Mouse (Mus musculus): Measurements from ENCODE around the gene Smim27. TPM values are rescaled to one million over a fixed set of nuclear protein-coding genes. Genes with fewer than 3 reads are reported as not detected.
"Not testable (repeated sequence)": the region's sequence is repeated elsewhere in the genome, so short reads cannot be mapped to it uniquely, and the experiment has no call there.

Smim27 gene
- polyA plus RNA-seq, 1 experiment: 29.1 TPM

DNA sequence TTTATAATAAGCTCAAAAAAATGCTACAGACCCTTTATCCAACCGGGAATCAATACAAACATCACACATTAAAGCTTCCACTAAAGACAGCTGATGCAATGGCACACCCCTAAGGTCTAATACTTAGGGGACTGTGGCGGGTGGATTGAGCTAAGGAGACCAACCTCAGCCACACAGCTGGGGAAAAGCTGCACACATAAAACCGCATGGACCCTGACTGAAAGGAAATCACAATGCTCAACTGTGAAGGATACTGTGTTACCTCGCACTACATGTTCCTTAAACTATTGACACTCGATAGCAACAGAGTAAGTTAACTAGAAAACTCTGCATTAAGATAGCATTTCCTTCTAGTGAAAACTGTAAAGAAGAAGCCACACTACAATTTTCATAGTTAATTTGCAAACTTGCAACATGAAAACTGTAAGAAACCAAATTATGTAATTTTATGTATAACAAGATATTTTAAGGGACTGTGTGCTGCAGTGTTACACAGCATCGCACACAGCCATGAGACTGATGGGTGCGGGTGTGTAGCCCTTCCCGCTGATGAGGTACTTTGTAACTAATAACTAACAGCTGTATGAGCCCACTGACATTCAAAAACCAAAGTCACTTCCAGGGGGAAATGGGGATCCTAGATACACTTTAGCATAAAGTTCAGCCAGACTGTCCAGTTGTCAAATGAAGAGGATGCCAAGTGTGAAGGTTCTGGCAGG is 14.8 kb upstream of the Smim27 start:
- DNase-seq (ENCODE audit: low read depth): no peak

DNA sequence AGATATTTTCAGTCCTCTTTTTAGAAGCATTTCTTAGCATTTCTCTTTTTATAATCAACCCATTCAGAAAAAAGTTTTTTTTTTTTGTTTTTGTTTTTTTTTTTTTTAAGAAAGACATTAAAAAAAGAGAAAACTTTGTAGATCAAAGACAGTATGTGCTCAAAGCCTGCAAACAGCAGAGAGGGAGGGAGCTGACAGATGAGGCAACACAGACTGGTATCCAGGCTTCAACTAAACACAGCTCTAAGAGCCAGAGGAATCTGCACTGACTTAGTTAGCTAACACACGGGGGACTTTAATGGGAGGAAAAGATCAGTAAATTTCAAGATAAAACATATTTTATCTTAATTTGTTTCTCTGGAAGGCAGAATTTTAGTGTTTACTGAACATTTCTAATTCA is 5.1 kb upstream of the Smim27 start:
- no peak for DNase-seq (ENCODE audit: low read depth)

DNA sequence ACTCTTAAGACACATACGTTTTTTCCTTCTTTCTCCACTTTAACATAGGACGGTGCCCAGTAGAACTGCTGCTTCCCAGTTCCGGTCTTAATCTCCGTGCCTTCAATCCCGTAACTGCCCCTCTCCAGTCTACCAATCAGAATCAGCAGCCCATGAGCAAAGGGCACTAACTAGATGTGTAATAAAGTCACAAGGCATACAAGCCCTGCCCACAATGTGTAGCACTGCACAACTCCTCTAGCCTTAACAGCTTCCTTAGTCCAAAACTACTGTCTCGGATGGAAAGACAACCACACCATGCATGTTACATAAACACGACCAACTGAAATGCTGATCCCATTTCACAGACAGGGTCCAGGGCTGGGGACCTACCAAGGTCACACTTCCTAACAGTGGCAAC is 1.7 kb upstream of the Smim27 start:
- no peak for DNase-seq (ENCODE audit: low read depth)

DNA sequence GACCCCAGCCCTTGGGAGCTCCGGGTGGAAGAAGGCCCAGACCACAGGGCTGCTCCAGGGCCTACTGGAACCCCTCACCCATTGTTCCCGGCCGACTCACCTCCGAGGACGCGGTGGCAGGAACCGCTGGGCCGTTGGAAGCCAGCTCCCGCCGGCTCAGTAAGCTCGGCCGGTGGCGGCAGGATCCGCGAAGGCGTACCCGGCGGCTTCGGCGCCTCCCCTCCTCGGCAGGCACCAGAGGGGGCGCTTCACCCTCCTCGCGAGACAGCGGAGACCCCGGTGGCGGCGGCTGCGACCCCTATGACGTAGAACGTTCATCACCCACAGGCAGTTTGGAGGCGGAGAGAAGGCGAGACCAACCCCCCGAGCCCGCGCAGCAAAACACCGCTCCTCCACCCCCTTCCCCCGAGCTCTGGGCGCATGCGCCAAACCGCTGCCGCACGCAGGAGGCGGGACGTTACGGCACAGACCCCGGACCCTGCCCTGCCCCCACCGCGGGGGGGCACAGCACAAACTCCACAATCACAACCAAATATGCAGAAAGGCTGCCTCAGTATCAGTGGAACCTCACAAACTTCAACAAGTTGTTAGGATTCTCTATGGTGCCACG is 1.1 kb upstream of the Smim27 start:
- DNase-seq (ENCODE audit: low read depth): no peak

DNA sequence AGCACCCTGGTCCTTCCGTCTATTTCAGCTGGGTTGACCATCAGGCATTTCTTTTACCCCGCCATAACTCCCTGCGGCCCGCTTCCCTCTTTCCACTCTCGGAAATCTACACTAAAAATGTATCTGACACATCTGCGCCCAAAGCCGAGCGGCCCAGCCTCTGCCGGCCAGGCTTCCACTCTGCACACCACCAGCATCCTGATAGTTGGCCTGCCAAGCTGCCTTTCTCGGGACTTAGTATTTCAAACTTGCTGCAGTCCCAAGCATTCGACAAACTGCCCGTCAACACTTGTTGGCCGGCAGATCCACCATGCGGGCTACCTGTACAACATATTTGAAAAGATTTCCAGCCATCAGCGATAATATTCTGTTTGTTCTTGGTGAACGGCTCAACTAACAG is 544 bp upstream of the Smim27 start:
- no peak for DNase-seq (ENCODE audit: low read depth)

DNA sequence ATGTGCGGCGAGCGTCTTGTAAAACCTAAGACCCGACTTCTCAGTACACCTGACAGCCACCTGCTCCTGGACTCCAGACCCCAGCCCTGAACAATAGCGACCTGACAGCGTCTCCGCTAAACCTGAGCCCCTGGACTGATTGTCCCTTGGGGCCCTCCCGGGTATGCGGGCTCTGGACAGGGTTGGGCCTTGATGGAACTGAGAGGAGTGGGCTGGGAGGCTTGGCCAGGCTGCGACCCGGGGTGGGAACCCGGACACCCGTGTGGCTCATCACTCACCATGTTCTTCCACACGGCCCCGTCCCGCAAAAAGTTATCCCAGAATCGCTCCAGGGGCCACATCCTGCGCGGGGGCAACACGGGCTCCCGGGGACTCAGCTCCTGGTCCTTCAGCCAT is 9.5 kb downstream of the Smim27 start:
- DNase-seq (ENCODE audit: low read depth): no peak

DNA sequence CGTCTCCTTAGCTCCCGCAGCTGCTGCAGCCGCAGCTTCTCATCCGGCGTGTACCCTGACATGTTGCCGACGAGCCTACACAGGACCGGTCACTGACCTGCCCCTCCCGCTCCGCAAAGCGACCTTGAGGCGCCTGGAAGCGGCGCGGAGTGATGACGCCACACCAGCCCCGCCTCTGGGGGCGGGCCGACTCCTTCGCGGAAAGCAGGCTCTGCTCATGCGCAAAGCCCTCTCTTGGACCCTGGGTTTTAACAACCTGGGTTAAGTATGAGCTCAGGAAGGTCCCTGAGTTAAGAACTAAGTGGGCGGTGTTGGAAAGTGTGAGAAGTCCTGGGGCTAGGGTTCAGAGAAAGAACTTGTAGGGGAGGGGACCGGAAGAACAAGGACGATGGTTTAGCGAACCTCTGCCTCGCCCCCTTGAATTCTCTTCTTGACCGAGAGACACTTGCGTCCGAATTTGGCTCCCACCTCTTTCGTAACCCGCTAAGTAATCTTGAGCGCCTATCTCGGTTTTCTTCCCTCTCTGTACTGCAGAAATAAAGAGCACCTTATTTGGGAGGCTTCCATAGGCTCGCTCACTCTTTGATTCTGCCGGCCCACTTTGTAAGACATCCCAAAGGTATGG is 10.0 kb downstream of the Smim27 start, which contains the start of gene Ndufb6:
Ndufb6 (minus strand) TSS at position 146 of the 625 bp plus-strand sequence.
- no peak for DNase-seq (ENCODE audit: low read depth)

DNA sequence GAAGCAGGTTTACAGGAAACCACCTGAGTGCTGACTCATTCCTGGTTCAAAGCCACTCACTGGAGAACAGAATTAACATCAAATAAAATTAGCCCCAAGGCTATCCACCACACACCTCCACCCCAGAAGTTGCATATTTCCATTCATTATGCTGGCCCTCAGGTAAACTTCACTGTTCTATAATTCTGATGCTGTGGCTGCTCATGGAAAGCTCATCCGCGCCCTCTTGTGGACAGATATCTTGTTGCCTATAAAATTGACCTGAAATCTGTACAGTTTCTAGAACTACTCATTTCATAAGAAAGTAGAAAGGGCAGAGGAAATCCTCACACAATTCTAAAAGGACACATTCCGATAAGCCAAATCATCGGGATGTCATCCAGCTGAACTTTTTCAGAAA is 16.2 kb downstream of the Smim27 start:
- no peak for DNase-seq (ENCODE audit: low read depth)

DNA sequence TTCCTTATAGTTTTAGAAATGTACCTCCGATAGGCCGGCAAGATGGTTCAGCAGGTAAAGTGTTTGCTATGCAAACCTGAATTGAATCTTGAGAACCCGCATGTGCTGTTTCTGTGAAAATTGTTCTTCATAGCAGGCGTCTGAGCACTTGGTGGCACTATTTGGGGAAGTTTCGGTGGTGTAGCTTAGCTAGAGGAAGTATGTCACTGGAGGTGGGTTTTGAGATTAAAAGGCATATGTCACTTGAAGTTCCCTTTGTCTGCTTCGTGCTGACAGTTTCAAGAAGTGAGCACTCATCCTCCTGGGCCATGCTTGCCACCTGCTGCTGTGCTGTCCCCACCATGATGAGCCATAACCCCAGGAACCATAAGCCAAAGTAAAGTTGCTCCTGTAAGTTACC is 18.0 kb downstream of the Smim27 start:
- no peak for DNase-seq (ENCODE audit: low read depth)

DNA sequence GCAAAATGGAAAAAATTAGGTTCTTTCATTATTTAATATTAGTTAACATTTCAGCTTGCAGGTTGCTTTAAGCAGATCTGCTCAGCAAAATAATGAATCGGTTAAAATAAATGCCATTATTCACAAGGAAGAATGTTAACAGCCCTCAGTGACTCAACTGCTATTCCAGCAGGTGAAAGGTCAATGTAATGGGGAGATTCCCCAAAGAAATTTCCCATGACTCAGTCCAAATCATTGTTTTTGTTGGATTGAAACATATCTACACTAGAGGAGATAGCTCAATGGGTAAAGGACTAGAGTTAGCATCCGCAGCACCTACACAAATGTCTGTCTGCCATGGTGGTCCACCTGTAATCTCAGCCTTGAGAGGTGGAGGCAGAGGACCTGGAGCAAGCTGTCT is 19.7 kb downstream of the Smim27 start:
- DNase-seq (ENCODE audit: low read depth): no peak

DNA sequence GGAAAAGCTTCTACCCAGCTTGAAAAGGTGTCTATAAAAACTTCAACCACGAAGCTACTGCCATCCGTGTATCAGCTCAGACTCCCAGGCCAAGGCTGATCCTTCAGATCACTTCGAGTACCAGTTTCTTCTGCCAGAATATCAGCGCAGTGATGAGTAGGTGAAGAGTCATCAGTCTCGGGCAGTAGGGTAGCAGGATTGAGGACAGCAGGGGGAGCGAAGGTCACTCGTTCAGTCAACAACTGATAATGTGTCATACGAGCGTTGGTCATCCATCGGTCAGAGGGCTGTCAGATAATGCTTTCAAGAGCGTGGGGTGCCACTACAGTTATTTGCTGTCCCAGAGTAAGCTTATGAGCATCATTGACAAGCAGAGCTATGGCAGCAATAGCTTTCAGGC is 22.1 kb downstream of the Smim27 start:
- not testable (repeated sequence) for DNase-seq (ENCODE audit: low read depth)

DNA sequence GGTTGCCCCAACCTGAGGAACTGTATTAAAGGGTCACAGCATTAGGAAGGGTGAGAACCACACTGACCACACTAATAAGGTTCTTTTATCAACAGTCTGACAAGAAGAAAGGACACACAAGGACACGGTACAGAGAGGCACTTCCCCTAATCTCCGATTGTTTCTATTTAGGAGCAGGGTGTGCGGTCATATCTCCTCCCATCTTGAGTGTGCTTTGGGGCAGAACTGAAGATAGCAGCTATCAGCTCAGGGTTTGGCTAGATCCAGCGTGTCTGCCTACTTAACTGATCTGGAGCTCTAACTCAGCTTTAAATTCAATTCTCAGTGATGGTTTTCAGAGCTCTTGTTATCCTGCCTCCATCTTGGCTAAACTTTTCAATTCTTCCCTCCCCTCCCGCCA is 29.8 kb downstream of the Smim27 start:
- no peak for DNase-seq (ENCODE audit: low read depth)

DNA sequence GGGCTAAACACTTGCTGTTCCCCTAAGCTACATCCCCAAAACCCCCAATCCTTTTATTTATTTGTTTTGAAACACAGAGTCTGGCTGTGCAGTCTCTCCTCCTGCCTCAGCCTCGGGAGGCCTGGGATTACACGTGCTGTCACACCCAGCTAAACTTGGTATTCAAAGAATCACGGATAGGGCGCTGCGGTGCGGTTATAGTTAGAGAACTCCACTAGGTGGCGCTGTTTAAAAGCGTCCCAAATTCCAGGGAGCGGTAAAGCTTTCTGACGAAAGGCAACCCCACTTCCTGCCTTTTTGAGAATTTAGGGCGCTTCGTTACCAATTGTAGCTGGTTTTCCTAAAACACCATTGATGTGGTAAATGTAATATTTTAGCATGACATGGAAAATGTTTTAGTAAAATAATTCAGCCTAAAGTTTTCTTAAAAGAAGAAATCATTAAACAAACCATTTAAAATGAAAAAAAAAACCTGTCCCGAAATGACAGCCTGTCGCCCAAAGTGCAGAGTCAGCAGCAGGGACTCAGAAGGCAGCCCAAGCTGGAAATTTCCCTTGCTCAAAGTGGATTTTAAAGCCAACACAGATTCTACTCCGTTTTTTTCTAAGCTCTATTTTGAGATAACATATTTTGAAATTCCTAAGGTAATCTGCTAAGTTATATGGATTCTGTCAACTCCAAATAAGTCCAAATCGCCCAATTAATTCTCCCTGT is 31.9 kb downstream of the Smim27 start:
- DNase-seq (ENCODE audit: low read depth): no peak

DNA sequence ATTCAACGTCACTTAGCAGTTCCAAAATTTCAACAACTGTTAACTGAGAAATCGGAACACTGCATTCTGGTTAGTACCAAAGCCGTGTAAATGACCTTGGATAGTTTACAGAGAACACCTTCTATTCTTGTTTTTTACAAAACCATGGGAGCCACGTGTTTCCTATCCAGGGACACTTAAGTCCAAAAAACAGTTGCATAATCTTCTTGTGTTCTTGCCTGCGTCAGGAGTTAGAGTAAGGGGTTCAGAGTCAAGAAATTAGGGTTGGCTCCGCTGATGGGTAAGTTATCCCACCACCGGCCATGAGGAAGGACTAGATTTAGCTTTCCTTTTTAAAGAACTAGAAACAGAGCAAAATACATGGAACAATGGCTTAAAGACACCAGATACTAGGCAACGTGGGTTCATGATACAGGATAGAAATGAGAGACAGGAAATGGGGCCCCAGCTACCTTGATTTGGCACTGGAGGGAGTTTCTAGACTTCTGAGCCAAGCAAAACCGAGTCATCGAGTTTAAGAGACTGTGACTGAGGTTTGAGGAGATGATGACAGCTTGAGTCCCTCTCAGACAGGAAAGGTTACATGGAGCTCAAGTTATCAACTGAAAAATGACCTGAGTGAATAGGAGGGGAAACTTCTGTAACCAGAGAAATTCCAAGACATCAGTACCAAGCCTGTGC is 33.2 kb downstream of the Smim27 start:
- DNase-seq (ENCODE audit: low read depth): no peak

DNA sequence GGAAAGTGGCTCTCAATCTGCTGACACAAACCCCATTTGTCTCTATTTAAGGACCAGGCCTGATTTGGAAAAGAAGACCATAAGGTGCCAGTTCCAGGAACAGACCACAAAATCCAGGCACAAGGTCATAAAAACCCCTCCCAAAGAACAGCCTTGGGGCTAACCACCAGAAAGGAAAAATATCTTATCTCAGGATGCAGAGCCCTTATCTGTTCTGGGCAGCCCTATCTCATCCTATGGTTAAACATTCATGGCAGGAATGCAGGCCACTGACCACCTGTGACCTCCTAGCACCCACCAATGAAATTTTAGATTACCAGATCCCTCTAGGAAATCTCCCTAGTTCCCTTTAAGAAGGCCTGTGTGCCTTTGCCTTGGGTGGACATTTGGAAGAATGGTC is 40.3 kb downstream of the Smim27 start:
- DNase-seq (ENCODE audit: low read depth): no peak

DNA sequence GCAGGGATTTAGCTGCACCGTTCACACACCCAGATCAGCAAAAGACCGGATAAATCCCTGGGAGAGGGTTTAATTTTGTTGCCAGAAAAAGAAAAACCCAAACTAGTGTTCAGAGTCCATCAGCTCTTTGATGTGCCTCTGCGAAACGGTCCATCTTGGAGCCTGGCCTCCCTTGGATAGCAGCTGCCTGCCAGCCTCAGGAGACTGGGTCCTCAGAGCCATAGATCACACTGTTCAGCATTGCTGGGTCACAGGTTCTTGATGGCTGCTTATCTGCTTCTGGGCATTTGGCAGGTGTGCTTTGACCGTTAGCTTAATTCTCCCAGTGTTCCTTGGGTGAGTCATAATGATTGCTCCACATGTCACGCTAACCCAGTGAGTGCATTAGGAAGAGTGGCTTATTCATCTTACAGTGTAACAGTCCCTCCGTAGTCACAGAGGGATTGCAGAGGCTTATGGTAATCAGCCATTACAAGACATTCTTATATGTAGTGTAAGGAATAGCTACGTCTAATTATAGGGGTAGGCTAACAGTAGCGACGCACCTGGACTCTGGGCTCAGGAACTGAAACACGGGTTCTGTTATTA is 41.5 kb downstream of the Smim27 start:
- DNase-seq (ENCODE audit: low read depth): peak; percentile 75

DNA sequence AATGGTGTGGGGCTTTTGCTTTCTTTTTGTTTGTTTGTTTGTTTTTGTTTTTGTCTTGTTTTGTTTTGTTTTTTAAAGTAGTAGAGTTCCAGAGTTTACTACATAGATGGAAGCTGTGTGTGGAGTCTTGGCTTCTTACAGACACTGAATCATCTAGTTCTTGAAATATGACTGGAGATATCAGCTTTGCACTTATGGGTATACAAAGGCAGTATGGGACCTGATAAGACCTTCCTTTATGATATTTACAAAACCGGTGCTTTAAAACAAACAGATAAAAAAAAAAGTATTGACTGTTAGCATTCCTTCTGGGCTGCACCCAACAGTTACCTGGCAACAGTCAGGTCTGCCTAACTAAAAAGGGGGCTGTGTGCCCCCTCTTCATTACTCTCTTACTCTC is 42.8 kb downstream of the Smim27 start:
- DNase-seq (ENCODE audit: low read depth): no peak

DNA sequence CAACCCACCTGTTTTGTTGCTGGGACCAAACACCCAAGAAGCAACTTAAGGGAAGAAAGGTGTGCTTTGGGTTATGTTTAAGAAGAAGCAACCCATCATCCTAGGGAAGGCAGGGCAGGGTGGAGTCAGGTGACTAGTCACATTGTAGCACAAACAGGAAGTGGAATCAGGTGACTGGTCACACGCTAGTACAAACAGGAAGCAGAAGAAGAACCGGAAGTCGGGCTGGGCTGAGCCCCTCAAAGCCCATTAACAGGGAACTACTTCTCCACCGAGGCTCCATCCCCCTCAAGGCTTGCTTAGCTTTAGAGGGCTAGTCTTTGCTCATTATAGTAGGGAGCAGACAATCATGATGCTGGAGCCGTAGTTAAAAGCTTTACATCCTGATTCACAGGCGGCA is 43.6 kb downstream of the Smim27 start:
- DNase-seq (ENCODE audit: low read depth): no peak

DNA sequence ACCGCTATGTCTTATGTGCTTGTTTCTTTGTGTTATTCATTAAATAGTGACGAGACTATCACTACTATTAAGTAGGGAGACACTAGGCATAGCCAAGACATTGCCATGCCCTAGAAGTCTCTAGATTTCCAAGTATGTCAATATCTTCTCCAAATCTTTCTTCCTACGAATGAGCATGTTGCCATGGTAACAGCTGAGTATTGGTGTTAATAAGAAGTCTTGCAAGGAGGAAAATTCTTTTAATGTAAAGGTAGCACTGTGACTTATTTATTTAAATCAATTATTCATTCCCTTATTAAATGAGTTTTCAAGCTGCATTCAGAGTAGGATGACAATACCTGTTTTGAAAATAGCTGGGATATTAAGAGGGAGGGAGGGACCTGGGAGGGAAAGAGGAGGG is 48.0 kb downstream of the Smim27 start:
- no peak for DNase-seq (ENCODE audit: low read depth)

All from gonadal fat pad, adult 2 months (tissue).